Mouse (Mus musculus) embryo, embryonic 10 days (tissue): ENCODE data around the gene Inha.

Source experiments
- DNase-seq: peaks from one replicate; pipeline ENCODE4 v3.0.0-alpha.2; 2015; ENCODE audit warnings: low spot score

The Inha gene

GRCm38 (mm10) chr1:75558388-75559178 lies 51.7 kb downstream of the Inha start:
- DNase-seq: no peak

- peak; percentile 94 for DNase-seq
Observed at GRCm38 (mm10) chr1:75559212-75559925, 52.5 kb downstream of the Inha start.
